Mouse (Mus musculus) neural tube, embryonic 14.5 days (tissue): ENCODE measurements at regions not wholly inside any gene's neighbourhood (a gene's known extent, or its start where the extent isn't known, plus 50 kb on each side); places are given as distances from the start of the nearest gene placed in this dataset.

Source experiments
- ATAC-seq: fragments of 200-750 bp; cut with Nextera tagmentation; 2 replicates; pipeline ENCODE4 v1.8.0; 2017; ENCODE audit warnings: low read depth, mild to moderate bottlenecking, moderate TSS enrichment, moderate library complexity
- H3K27ac ChIP-seq: fragments of 300-500 bp; sonication (generic); 2 replicates; pipeline ENCODE4 v1.5.1; 2014; ENCODE audit warnings: low read depth, mild to moderate bottlenecking, control low read depth, low read length, moderate library complexity, mixed read lengths
- H3K27me3 ChIP-seq: fragments of 300-500 bp; sonication (generic); 2 replicates; pipeline ENCODE4 v1.6.1; 2014; ENCODE audit warnings: low read length; ENCODE audit not compliant: control insufficient read depth, insufficient read depth
- H3K36me3 ChIP-seq: fragments of 300-500 bp; sonication (generic); 2 replicates; pipeline ENCODE4 v1.6.1; 2014; ENCODE audit warnings: low read length, mixed read lengths; ENCODE audit not compliant: control insufficient read depth, insufficient read depth
- H3K4me1 ChIP-seq: fragments of 300-500 bp; sonication (generic); 2 replicates; pipeline ENCODE4 v1.6.1; 2014; ENCODE audit warnings: low read length; ENCODE audit not compliant: control insufficient read depth, insufficient read depth
- H3K4me2 ChIP-seq: fragments of 300-500 bp; sonication (generic); 2 replicates; pipeline ENCODE4 v1.6.1; 2014; ENCODE audit warnings: mild to moderate bottlenecking, low read depth, low read length, control low read depth
- H3K4me3 ChIP-seq: fragments of 300-500 bp; sonication (generic); 2 replicates; pipeline ENCODE4 v1.5.1; 2014; ENCODE audit warnings: low read depth, low read length, control low read depth, mixed read lengths
- H3K9ac ChIP-seq: fragments of 300-500 bp; sonication (generic); replicated peaks from 2 replicates; pipeline ENCODE4 v1.6.1; 2014; ENCODE audit warnings: low read depth, mild to moderate bottlenecking, control low read depth, low read length, mixed read lengths
- H3K9me3 ChIP-seq: fragments of 300-500 bp; sonication (generic); 2 replicates; pipeline ENCODE4 v1.6.1; 2016; ENCODE audit warnings: low read length; ENCODE audit not compliant: control insufficient read depth
- WGBS: fragments of 180-500 bp; shearing (Covaris S2); extraction: QIAGEN DNeasy Blood & Tissue Kit; methylation state at CpG from one replicate; pipeline ENCODE4 v1.1.7; 2014; 5-methylcytosine and 5-hydroxymethylcytosine counted together

- ATAC-seq, result no peak
- Histone ChIP-seq H3K4me3 (no peak overlapping the region), H3K4me2 (no peak overlapping the region), H3K27me3 (no peaks in the 10 kb centered on the region), H3K36me3 (no peaks in the 10 kb centered on the region), H3K4me1 (no peaks in the 10 kb centered on the region), H3K9me3 (no peaks in the 10 kb centered on the region), H3K27ac (no peak overlapping the region), H3K9ac (no peak overlapping the region)
- WGBS, result 54% methylated on average over 3 of the region's 3 CpGs
Observed at GRCm38 (mm10) chr4:4708261-4708660, 84.9 kb downstream of the Impad1 start.

- 93% methylated on average over 2 of the region's 2 CpGs for WGBS
- Histone ChIP-seq H3K9ac (no peak overlapping the region), H3K27ac (no peak overlapping the region), H3K4me1 (no peaks in the 10 kb centered on the region), H3K27me3 (no peaks in the 10 kb centered on the region), H3K9me3 (no peaks in the 10 kb centered on the region), H3K36me3 (no peaks in the 10 kb centered on the region), H3K4me2 (no peak overlapping the region), H3K4me3 (no peak overlapping the region)
- no peak for ATAC-seq
Observed at GRCm38 (mm10) chr4:4699102-4699501, 94.1 kb downstream of the Impad1 start.

GRCm38 (mm10) chr4:4695413-4695812 lies 97.7 kb downstream of the Impad1 start:
- Histone ChIP-seq H3K27ac (no peak overlapping the region), H3K4me3 (no peak overlapping the region), H3K9me3 (no peaks in the 10 kb centered on the region), H3K36me3 (no peaks in the 10 kb centered on the region), H3K9ac (no peak overlapping the region), H3K4me2 (no peak overlapping the region), H3K4me1 (no peaks in the 10 kb centered on the region), H3K27me3 (no peaks in the 10 kb centered on the region)
- ATAC-seq, result no peak; the same call in 1 of the 2 replicates
- WGBS, result 88% methylated on average over 1 of the region's 1 CpGs

GRCm38 (mm10) chr4:4686920-4687319 lies 106.2 kb downstream of the Impad1 start:
- H3K4me1 ChIP-seq, result no peaks in the 10 kb centered on the region
- no peak for ATAC-seq
- WGBS, result 35% methylated on average over 4 of the region's 4 CpGs
- no peaks in the 10 kb centered on the region for H3K27me3 ChIP-seq
- no peaks in the 10 kb centered on the region for H3K36me3 ChIP-seq
- H3K27ac ChIP-seq, result no peak overlapping the region
- H3K4me2 ChIP-seq, result no peak overlapping the region
- H3K9ac ChIP-seq, result no peak overlapping the region
- no peak overlapping the region for H3K4me3 ChIP-seq
- H3K9me3 ChIP-seq, result no peaks in the 10 kb centered on the region

GRCm38 (mm10) chr4:4674607-4675006 lies 118.5 kb downstream of the Impad1 start:
- no peak for ATAC-seq
- H3K4me1 ChIP-seq, result no peaks in the 10 kb centered on the region
- H3K9ac ChIP-seq, result no peak overlapping the region
- H3K36me3 ChIP-seq, result no peaks in the 10 kb centered on the region
- H3K27ac ChIP-seq, result no peak overlapping the region
- H3K27me3 ChIP-seq, result no peaks in the 10 kb centered on the region
- no peaks in the 10 kb centered on the region for H3K9me3 ChIP-seq
- H3K4me3 ChIP-seq, result no peak overlapping the region
- H3K4me2 ChIP-seq, result no peak overlapping the region

- no peak overlapping the region for H3K27ac ChIP-seq
- H3K4me3 ChIP-seq, result no peak overlapping the region
- no peaks in the 10 kb centered on the region for H3K27me3 ChIP-seq
- no peaks in the 10 kb centered on the region for H3K4me1 ChIP-seq
- no peak overlapping the region for H3K9ac ChIP-seq
- ATAC-seq, result no peak
- no peaks in the 10 kb centered on the region for H3K36me3 ChIP-seq
- H3K4me2 ChIP-seq, result no peak overlapping the region
- no peaks in the 10 kb centered on the region for H3K9me3 ChIP-seq
- WGBS, result 64% methylated on average over 1 of the region's 1 CpGs
Observed at GRCm38 (mm10) chr4:4650251-4650650, 142.9 kb downstream of the Impad1 start.

GRCm38 (mm10) chr4:4645264-4645663 lies 147.9 kb downstream of the Impad1 start:
- H3K36me3 ChIP-seq, result no peaks in the 10 kb centered on the region
- H3K27ac ChIP-seq, result no peak overlapping the region
- no peak overlapping the region for H3K9ac ChIP-seq
- no peaks in the 10 kb centered on the region for H3K27me3 ChIP-seq
- H3K4me3 ChIP-seq, result no peak overlapping the region
- no peaks in the 10 kb centered on the region for H3K4me1 ChIP-seq
- no peak overlapping the region for H3K4me2 ChIP-seq
- WGBS, result 86% methylated on average over 1 of the region's 1 CpGs
- H3K9me3 ChIP-seq, result no peaks in the 10 kb centered on the region
- ATAC-seq, result no peak

- ATAC-seq, result no peak
- no peak overlapping the region for H3K27ac ChIP-seq
- no peaks in the 10 kb centered on the region for H3K27me3 ChIP-seq
- no peaks in the 10 kb centered on the region for H3K36me3 ChIP-seq
- H3K4me3 ChIP-seq, result no peak overlapping the region
- H3K9ac ChIP-seq, result no peak overlapping the region
- no peaks in the 10 kb centered on the region for H3K9me3 ChIP-seq
- no peaks in the 10 kb centered on the region for H3K4me1 ChIP-seq
- no peak overlapping the region for H3K4me2 ChIP-seq
Observed at GRCm38 (mm10) chr4:4636258-4636657, 156.9 kb downstream of the Impad1 start.

GRCm38 (mm10) chr4:4635856-4636255 lies 157.3 kb downstream of the Impad1 start:
- no peaks in the 10 kb centered on the region for H3K4me1 ChIP-seq
- no peaks in the 10 kb centered on the region for H3K36me3 ChIP-seq
- H3K9ac ChIP-seq, result no peak overlapping the region
- no peak overlapping the region for H3K4me3 ChIP-seq
- no peak for ATAC-seq
- H3K4me2 ChIP-seq, result no peak overlapping the region
- no peaks in the 10 kb centered on the region for H3K27me3 ChIP-seq
- WGBS, result 22% methylated on average over 1 of the region's 1 CpGs
- no peak overlapping the region for H3K27ac ChIP-seq
- no peaks in the 10 kb centered on the region for H3K9me3 ChIP-seq

- WGBS, result 50% methylated on average over 6 of the region's 6 CpGs
- no peak overlapping the region for H3K27ac ChIP-seq
Observed at GRCm38 (mm10) chr4:4635338-4635737, 157.8 kb downstream of the Impad1 start.

More at GRCm38 (mm10) chr4:4635338-4635737, 157.8 kb downstream of the Impad1 start:
- no peak for ATAC-seq
- Histone ChIP-seq H3K4me3 (no peak overlapping the region), H3K27me3 (no peaks in the 10 kb centered on the region), H3K9me3 (no peaks in the 10 kb centered on the region), H3K4me2 (no peak overlapping the region), H3K9ac (no peak overlapping the region), H3K4me1 (no peaks in the 10 kb centered on the region), H3K36me3 (no peaks in the 10 kb centered on the region)
